Mouse (Mus musculus) megakaryocyte progenitor cell, adult 5-6 weeks (primary cell): Measurements from ENCODE around the gene Noct. TPM values are rescaled to one million over a fixed set of nuclear protein-coding genes. Genes with fewer than 3 reads are reported as not detected.

ENCODE experiments used
- ATAC-seq: replicated peaks from 2 replicates; pipeline ENCODE4 v1.8.0; 2016; ENCODE audit warnings: mild to moderate bottlenecking, moderate TSS enrichment, inconsistent platforms; ENCODE audit not compliant: poor library complexity
- total RNA-seq, 2 experiments: library from RNA; stranded (forward) in 1 of 2; stranded (reverse) in 1 of 2; fragments of 157-497, 149-512 nt in 1 of 2; fragments of 200-1000 nt in 1 of 2; gene quantifications; 2 replicates each; pipeline versions ENCODE4 v1.2.3 to v1.2.4; 2015 to 2017

Gene Noct
- total RNA-seq, 2 experiments from 2014 or later, result 6.0 to 20.3 TPM

- ATAC-seq, result no peak
These were observed 5.0 kb downstream of the Noct start for GRCm38 (mm10) chr3:51229226-51229625.

GRCm38 (mm10) chr3:51230146-51230835 is 6.0 kb downstream of the Noct start:
- peak; percentile 57 for ATAC-seq

- ATAC-seq, result no peak
These were observed 6.6 kb downstream of the Noct start for GRCm38 (mm10) chr3:51230886-51231285.

- ATAC-seq, result no peak
These were observed 7.3 kb downstream of the Noct start for GRCm38 (mm10) chr3:51231499-51231898.

DNA sequence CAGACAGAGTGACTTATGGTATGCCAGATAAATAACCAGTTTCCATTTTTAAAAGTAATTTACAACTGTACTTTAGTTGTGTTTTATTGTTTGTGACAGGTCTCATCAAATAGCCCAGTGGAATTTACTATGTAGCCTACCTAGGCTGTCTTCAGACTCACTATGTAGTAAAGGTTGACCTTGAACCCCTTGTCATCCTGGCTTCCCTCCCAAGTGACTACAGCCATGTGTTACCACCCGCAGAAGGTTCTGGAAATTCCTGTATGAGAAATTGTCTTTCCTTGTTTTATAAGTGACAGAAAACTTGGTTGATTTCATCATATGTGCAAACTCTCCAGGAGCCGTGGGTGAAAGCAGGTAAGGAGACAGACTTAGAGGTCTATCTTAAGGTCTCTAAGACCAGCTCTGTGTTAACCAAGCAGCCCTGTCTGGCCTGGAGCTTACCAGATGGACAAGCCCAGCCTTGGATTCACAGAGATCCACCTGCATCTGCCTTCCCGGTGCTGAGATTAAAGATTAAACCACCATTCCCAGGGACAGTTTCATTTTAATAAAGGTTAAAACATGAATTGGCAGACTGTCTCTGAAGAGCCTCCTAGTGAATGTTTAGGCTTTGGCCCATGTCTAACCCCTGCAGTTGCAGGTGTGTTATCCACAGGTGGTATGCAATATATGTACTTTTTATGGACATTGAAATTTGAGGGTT is 8.1 kb downstream of the Noct start:
- no peak for ATAC-seq

GRCm38 (mm10) chr3:51233474-51233873 is 9.2 kb downstream of the Noct start:
- no peak for ATAC-seq

GRCm38 (mm10) chr3:51233918-51234751 is 9.9 kb downstream of the Noct start:
- ATAC-seq, result peak; percentile 63

DNA sequence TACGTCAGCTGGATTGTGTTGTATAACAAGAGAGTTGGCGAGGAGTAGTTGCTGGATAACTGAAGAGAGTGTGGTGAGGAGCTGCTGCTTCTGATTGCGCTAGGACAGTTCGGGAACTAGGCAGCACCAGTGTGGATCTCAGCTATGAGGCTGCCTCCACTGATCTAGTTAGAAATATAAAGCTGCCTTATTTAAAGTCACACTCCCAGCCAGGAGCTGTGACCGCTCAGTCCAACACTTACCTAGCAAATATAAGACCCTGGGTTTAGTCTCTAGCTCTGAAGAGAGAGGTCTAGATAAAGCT is 10.5 kb downstream of the Noct start:
- ATAC-seq, result no peak

DNA sequence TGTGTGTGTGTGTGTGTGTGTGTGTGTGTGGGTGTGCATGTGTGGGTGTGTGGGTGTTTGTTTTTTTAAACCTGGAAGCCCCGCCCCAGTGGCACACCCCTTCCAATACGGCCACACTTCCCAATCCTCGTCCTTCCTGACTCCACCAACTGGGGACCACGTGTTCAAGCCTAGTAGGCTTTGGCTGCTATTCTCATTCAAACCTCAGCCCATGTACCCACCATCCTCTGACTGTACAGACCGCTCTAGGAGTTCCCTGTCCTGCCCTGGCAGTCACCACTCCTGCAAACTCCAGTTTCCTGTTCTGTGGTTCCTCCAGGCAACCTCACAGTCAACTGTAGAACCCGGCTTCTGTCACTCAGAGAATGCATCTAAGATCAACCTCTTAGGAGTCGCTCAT is 14.3 kb downstream of the Noct start:
- peak; percentile 61 for ATAC-seq

DNA sequence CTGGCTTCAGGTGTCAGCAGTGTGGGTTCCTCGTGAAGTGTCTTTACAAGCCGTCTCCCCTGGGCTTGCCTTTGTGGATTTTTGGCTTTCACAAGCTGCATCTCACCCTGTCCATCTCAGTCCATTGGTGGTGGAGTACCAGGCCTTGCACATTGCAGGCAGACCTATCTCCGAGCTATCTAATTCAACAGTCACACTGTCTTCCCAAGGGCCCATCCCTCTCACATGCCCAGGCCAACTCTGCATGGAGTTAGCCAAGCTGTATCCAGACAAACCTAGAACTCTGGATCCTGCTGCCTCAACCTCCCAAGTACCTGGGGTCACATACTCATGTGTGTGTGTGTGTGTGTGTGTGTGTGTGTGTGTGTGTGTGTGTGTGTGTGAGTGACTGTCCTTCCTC is 15.3 kb downstream of the Noct start:
- ATAC-seq, result no peak

GRCm38 (mm10) chr3:51247704-51248103 is 23.5 kb downstream of the Noct start:
- ATAC-seq, result no peak

- ATAC-seq, result no peak
These were observed 24.4 kb downstream of the Noct start for GRCm38 (mm10) chr3:51248600-51248999.

GRCm38 (mm10) chr3:51249460-51249859 is 25.2 kb downstream of the Noct start:
- no peak for ATAC-seq

- ATAC-seq, result no peak
These were observed 25.6 kb downstream of the Noct start for GRCm38 (mm10) chr3:51249866-51250265.

- ATAC-seq, result no peak
These were observed 26.8 kb downstream of the Noct start for GRCm38 (mm10) chr3:51251057-51251456.

DNA sequence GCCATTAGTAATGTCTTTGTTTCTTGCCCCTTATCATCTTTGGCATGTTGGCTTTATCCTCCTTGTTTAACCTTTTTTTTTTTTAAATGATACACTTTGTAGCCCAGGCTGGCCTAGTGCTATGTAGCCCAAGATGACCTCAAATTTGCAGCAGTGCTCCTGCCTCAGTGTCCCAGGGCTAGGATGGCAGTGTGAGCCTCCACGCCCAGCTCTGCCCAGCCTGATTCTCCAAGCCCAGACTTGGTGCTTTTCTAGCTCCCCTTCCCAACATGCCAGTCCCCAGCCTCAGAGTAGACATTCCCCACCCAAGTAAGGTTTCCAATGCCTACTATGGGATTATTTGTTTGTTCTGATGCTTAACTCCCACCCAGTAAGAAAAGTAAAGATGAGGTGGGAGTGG is 28.0 kb downstream of the Noct start:
- no peak for ATAC-seq

DNA sequence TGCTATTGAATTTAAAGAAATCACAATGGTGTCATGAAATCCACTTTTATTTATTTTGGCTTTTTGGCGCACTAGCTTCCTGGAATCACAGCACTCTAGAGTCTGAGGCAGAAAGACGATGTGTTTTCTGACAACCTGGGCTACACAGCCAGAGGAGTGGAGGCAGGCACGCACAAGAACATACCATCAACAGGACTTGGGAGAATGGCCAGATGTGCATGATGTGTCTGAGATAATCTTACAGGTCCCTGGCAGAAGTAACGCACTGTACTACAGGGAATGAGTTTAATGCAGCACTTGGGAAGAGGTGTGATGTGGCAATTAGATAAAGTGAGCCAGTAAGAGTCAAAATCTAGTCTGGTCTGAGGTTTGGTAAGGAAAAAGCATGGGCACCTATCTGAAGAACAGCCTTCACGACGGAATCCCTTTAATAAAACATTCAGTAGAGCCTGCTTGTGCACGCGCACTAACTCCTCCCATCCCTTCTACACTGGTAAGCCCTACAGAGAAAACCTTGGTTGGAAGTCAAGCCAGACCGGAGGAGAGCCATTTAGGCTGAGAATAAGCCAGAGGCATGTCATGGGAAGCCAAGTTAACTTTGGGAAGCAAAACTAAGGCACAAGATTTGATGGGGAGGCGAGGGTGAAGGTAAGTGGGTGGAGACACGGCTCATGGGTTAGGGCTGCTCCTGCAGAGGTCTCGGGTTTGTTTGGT is 28.6 kb downstream of the Noct start:
- ATAC-seq, result no peak

- peak; percentile 80 for ATAC-seq
These were observed 30.5 kb downstream of the Noct start for GRCm38 (mm10) chr3:51254784-51255183.

DNA sequence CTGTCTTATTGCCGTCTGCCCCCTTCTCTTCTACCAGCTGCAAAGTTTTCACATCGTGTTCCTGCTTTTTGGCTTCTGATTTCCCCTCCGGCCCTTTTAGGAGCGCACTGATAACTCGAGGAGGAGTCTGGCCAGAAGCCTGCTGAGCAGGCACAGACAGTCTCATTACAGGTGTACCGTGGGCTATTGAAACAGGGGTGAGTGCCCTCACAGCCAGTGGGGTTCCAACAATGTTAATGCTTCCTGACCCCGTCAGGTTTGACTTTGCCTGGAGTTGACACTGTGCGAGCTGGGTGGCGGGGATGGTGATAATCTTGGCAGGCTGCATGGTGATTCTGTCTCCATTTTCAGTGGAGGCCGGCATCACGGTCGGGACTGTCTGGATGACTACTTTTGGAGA is 32.2 kb downstream of the Noct start:
- ATAC-seq, result no peak

DNA sequence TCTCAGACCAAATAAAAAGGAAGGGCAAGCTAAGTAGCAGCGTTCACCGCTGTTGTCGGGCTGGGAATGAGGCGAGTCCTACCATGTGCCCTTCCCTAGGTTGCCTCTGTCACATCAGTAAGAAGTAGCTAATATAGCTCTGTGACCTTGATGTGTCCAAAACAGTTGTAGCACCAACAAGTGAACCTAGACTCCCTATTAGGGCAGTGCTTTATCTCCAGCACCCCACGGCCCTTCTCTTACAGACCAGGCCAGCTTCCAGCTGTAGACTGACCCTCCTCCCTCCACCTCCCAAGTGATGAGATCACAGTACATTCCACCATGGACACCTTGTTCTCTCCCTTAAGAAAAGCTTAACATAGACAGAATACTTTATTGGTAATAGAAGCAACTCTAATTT is 33.8 kb downstream of the Noct start:
- no peak for ATAC-seq

DNA sequence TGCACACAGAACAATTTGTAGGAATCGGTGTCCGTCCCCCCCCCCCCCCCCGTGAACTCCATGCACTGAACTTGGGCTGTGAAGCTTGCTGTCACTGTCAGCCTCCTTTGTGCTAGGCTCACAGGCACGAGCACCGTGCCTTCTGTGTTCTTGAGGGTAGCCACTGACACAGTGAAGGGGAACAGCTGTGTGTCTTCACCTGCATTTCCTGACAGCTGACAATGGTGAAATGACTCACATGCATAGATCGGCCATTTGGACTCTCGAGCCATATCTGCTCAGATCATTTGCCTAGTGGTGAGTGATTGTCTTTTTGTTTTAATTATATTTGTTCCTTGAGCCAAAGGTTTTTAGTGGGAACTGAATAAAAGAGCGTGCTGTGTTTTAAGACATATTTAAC is 38.7 kb downstream of the Noct start:
- ATAC-seq, result no peak
